Mouse (Mus musculus): ENCODE data around the gene Pik3ap1. TPM values are rescaled to one million over a fixed set of nuclear protein-coding genes. Genes with fewer than 3 reads are reported as not detected.
A peak's percentile ranks its signal among the peaks of the same experiment; 100 is the strongest.

Gene Pik3ap1
- total and polyA plus RNA-seq, 2 experiments from 2014 or later, result 2.2 to 2.8 TPM

DNA sequence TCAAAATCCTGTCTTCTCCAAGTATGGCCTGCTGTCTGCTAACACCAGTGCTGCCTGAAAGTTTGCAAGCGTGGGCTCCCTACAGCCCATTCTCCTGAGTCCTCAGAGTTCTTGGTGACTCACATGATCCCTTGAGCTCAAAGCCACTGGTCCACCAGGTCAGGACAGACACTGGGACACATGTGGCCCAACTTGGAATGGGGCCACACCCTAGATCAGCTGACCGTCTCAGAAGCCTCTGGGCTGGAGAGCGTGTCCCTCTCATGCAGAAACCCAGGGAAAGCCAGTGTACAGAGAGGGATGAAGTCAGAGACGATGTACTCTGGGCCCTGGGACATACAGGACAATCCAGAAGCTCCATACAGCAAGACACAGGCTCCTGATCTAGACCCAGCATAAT is 102.7 kb downstream of the Pik3ap1 start:
- no peak overlapping the region for H3K4me3 ChIP-seq (ENCODE audit: low read depth, low read length)
- no peak overlapping the region for H3K4me2 ChIP-seq (ENCODE audit: low read depth)
- TF ChIP-seq CTCF (IDR thresholded peaks at IDR 0.05; ENCODE audit: low read depth), result no peak
- H3K36me3 ChIP-seq (ENCODE audit: insufficient read depth), result no peaks in the 10 kb centered on the region
- DNase-seq (no peak), ATAC-seq (no peak)
- 87% methylated on average over 4 of the region's 4 CpGs for WGBS
- H3K9me3 ChIP-seq (ENCODE audit: low read length), result no peaks in the 10 kb centered on the region
- no peak overlapping the region for H3K9ac ChIP-seq
- H3K27ac ChIP-seq (ENCODE audit: low read depth, low read length), result no peak overlapping the region
- no peaks in the 10 kb centered on the region; the same call in 1 of the 2 replicates for H3K27me3 ChIP-seq (ENCODE audit: insufficient read depth, low read length)
- no peaks in the 10 kb centered on the region for H3K4me1 ChIP-seq (ENCODE audit: insufficient read depth)

GRCm38 (mm10) chr19:41279724-41280244 is 105.1 kb downstream of the Pik3ap1 start:
- no peak overlapping the region for H3K27ac ChIP-seq (ENCODE audit: low read depth, low read length)
- H3K9me3 ChIP-seq (ENCODE audit: low read length), result no peaks in the 10 kb centered on the region
- no peak overlapping the region for H3K9ac ChIP-seq
- no peak overlapping the region for H3K4me3 ChIP-seq (ENCODE audit: low read depth, low read length)
- WGBS, result 65% methylated on average over 8 of the region's 8 CpGs
- no peaks in the 10 kb centered on the region for H3K36me3 ChIP-seq (ENCODE audit: insufficient read depth)
- no peak overlapping the region for H3K4me2 ChIP-seq (ENCODE audit: low read depth)
- peak; percentile 27 for DNase-seq
- no peaks in the 10 kb centered on the region for H3K27me3 ChIP-seq (ENCODE audit: insufficient read depth, low read length)
- TF ChIP-seq CTCF (IDR thresholded peaks at IDR 0.05; ENCODE audit: low read depth), result peak; percentile 42
- ATAC-seq, result peak; percentile 32; the same call in 1 of the 2 replicates
- no peaks in the 10 kb centered on the region for H3K4me1 ChIP-seq (ENCODE audit: insufficient read depth)

- no peaks in the 10 kb centered on the region for H3K4me1 ChIP-seq (ENCODE audit: insufficient read depth)
- H3K4me3 ChIP-seq (ENCODE audit: low read depth, low read length), result no peak overlapping the region
- no peak for ATAC-seq
- no peaks in the 10 kb centered on the region for H3K9me3 ChIP-seq (ENCODE audit: low read length)
- TF ChIP-seq CTCF (IDR thresholded peaks at IDR 0.05; ENCODE audit: low read depth), result no peak
- H3K27ac ChIP-seq (ENCODE audit: low read depth, low read length), result no peak overlapping the region
- no peak overlapping the region for H3K9ac ChIP-seq
- 82% methylated on average over 7 of the region's 7 CpGs for whole genome bisulfite sequencing
- H3K27me3 ChIP-seq (ENCODE audit: insufficient read depth, low read length), result no peaks in the 10 kb centered on the region
- no peak for DNase-seq
- no peaks in the 10 kb centered on the region for H3K36me3 ChIP-seq (ENCODE audit: insufficient read depth)
- no peak overlapping the region for H3K4me2 ChIP-seq (ENCODE audit: low read depth)
Measured at GRCm38 (mm10) chr19:41278606-41279005, 106.3 kb downstream of the Pik3ap1 start.

DNA sequence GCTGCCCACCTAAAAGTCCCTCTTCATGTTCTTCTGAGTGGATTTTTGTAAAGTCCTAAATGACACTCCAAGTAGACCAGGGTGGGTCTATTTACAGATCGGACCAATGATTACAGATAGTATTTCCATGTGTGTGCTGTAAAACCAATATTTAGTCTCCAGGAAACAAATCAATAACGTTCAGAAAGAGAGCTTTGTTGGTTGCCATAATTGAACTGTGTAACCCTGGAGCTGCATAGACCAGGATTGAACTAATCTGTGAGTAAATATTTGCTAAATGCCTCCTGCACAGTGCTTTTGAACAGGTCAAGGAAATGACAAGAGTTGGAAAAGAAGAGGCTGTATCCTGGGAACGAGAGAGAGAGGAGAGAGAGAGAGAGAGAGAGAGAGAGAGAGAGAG is 109.3 kb downstream of the Pik3ap1 start:
- H3K4me3 ChIP-seq (ENCODE audit: low read depth, low read length), result no peak overlapping the region
- H3K36me3 ChIP-seq (ENCODE audit: insufficient read depth), result no peaks in the 10 kb centered on the region
- ATAC-seq, result no peak
- no peaks in the 10 kb centered on the region for H3K9me3 ChIP-seq (ENCODE audit: low read length)
- no peak overlapping the region for H3K9ac ChIP-seq
- no peak for TF ChIP-seq CTCF (IDR thresholded peaks at IDR 0.05; ENCODE audit: low read depth)
- WGBS, result 66% methylated on average over 3 of the region's 3 CpGs
- no peak overlapping the region for H3K4me2 ChIP-seq (ENCODE audit: low read depth)
- H3K4me1 ChIP-seq (ENCODE audit: insufficient read depth), result no peaks in the 10 kb centered on the region
- H3K27ac ChIP-seq (ENCODE audit: low read depth, low read length), result no peak overlapping the region
- H3K27me3 ChIP-seq (ENCODE audit: insufficient read depth, low read length), result no peaks in the 10 kb centered on the region
- DNase-seq, result no peak

- H3K4me3 ChIP-seq (ENCODE audit: low read depth, low read length), result no peak overlapping the region
- no peak for ATAC-seq
- TF ChIP-seq CTCF (IDR thresholded peaks at IDR 0.05; ENCODE audit: low read depth), result no peak
- H3K27me3 ChIP-seq (ENCODE audit: insufficient read depth, low read length), result no peaks in the 10 kb centered on the region
- H3K27ac ChIP-seq (ENCODE audit: low read depth, low read length), result no peak overlapping the region
- no peak overlapping the region for H3K9ac ChIP-seq
- no peaks in the 10 kb centered on the region for H3K36me3 ChIP-seq (ENCODE audit: insufficient read depth)
- H3K4me1 ChIP-seq (ENCODE audit: insufficient read depth), result no peaks in the 10 kb centered on the region
- 61% methylated on average over 7 of the region's 7 CpGs for WGBS
- H3K9me3 ChIP-seq (ENCODE audit: low read length), result no peaks in the 10 kb centered on the region
- no peak overlapping the region for H3K4me2 ChIP-seq (ENCODE audit: low read depth)
- DNase-seq, result no peak
Measured at GRCm38 (mm10) chr19:41270906-41271305, 114.0 kb downstream of the Pik3ap1 start.

DNA sequence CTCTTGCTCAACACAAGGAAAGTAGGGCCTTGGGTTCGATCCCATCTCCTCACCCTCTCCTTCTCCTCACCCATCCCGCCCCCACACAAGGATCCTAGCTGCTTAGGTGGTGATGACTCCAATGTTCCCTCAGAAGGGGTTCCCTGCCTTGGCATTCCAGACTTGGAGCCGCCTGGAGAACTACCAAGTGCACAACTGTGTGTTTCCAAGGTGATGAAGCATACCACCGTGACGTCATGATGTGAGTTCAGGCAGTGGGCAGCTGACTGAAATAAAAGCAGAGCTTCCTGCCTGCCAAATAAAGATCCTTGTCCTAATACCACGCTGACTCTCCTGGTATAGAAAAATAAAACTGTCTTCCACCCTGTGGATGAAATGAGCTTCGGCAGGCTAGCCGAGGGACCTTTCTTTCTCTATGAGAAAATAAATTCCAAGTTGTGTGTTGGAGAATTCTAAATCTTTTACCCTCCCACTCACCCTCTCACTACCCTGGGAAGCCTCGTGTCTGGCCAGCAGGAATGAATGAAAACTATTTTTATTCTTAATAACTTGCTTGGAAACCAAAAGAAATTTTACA is 114.7 kb downstream of the Pik3ap1 start:
- DNase-seq, result peak; percentile 46
- Histone ChIP-seq H3K9ac (no peak overlapping the region), H3K27ac (ENCODE audit: low read depth, low read length) (no peak overlapping the region), H3K36me3 (ENCODE audit: insufficient read depth) (no peaks in the 10 kb centered on the region), H3K4me1 (ENCODE audit: insufficient read depth) (no peaks in the 10 kb centered on the region), H3K9me3 (ENCODE audit: low read length) (no peaks in the 10 kb centered on the region), H3K4me2 (ENCODE audit: low read depth) (no peak overlapping the region), H3K27me3 (ENCODE audit: insufficient read depth, low read length) (no peaks in the 10 kb centered on the region), H3K4me3 (ENCODE audit: low read depth, low read length) (no peak overlapping the region)
- TF ChIP-seq CTCF (IDR thresholded peaks at IDR 0.05; ENCODE audit: low read depth), result no peak
- peak; percentile 40; the same call in 1 of the 2 replicates for ATAC-seq
- WGBS, result 48% methylated on average over 9 of the region's 9 CpGs

GRCm38 (mm10) chr19:41266251-41266901 is 118.5 kb downstream of the Pik3ap1 start:
- H3K9me3 ChIP-seq (ENCODE audit: low read length), result no peaks in the 10 kb centered on the region

More at GRCm38 (mm10) chr19:41266251-41266901, 118.5 kb downstream of the Pik3ap1 start:
- ATAC-seq, result no peak
- DNase-seq, result no peak
- H3K4me2 ChIP-seq (ENCODE audit: low read depth), result no peak overlapping the region
- H3K27ac ChIP-seq (ENCODE audit: low read depth, low read length), result no peak overlapping the region
- TF ChIP-seq CTCF (IDR thresholded peaks at IDR 0.05; ENCODE audit: low read depth), result no peak
- peaks cover 6% of the 10 kb centered on the region for H3K4me1 ChIP-seq (ENCODE audit: insufficient read depth)
- 68% methylated on average over 8 of the region's 8 CpGs for WGBS
- H3K9ac ChIP-seq, result no peak overlapping the region
- no peak overlapping the region for H3K4me3 ChIP-seq (ENCODE audit: low read depth, low read length)
- no peaks in the 10 kb centered on the region for H3K36me3 ChIP-seq (ENCODE audit: insufficient read depth)
- no peaks in the 10 kb centered on the region for H3K27me3 ChIP-seq (ENCODE audit: insufficient read depth, low read length)
